Mouse (Mus musculus): Measurements from ENCODE around the gene Syn3.
"Not testable (repeated sequence)": the region's sequence is repeated elsewhere in the genome, so short reads cannot be mapped to it uniquely, and the experiment has no call there.

The Syn3 gene

GRCm38 (mm10) chr10:86498673-86499391 lies at the start of gene Syn3:
Gene Syn3, minus strand, starts transcription at chr10:86498896.
- peak; percentile 87 to 95 for DNase-seq (ENCODE audit: low spot score in 2 of 2)

DNA sequence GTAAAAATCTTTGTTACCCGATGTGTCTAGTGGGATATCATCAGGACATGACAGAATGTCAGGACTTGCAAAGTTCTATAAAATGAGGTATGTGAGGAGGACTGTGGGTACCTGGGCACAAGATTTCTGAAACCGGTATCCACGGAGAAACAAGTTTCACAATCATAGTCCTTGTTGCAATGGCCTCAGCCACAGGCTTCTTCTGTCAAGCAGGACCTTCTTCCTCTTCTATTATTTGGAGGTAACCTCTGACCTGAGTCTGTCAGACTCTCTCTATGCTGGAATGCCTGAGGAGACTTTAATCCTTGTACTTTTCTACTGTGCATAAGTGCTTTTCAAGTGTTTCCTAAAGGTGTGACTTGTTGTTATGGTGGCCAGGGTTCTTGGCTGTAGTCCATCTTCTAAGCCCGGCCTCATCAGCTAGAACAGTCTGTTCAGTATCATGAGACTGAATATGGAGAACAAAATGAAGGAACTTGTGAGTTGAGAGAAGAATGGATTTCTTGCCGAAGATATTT lies 27.7 kb upstream of the Syn3 start:
- not testable (repeated sequence) for DNase-seq (ENCODE audit: low spot score in 2 of 2)

DNA sequence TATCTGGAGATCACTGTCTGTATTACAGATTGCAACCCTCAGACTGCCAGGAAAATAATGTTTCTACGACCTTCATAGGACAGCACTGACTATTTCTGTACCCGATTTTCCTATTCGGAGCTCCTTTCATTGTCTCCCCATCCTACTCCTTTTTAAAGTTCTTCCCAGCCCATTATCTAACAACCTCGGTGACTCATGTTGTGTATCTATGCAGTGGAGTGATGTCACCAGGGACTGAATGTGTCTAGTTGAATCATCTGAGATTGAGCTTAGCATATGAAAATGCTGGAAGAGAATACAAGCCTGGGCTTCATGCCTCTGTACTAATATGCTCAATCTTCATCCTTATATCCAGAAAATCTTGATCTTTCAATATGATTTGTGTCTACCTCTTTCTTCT lies 15.1 kb upstream of the Syn3 start:
- peak; percentile 29 to 58 for DNase-seq (ENCODE audit: low spot score in 2 of 2)

DNA sequence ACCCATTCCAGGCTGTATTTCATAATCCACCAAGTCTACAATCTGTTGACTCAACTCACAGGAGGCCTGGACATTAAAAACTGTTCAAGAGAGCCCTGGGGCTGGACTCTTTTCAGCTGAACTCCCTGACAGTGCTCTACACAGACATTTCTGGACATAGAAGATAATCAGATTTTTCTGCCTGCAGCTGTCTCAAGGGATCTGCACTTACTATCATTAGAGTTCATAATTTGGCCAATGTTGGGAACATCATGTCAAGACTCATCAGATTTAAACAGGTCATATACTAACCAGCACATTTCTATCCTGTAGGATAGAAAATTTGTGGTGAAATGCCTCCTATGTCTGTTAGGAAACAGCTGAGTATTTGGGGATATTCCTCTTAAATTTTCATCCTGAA lies 12.2 kb upstream of the Syn3 start:
- DNase-seq (ENCODE audit: low spot score in 2 of 2), result no peak

- peak; percentile 51 to 58 for DNase-seq (ENCODE audit: low spot score in 2 of 2)
Measured at GRCm38 (mm10) chr10:86502063-86502462, 3.4 kb upstream of the Syn3 start.

DNA sequence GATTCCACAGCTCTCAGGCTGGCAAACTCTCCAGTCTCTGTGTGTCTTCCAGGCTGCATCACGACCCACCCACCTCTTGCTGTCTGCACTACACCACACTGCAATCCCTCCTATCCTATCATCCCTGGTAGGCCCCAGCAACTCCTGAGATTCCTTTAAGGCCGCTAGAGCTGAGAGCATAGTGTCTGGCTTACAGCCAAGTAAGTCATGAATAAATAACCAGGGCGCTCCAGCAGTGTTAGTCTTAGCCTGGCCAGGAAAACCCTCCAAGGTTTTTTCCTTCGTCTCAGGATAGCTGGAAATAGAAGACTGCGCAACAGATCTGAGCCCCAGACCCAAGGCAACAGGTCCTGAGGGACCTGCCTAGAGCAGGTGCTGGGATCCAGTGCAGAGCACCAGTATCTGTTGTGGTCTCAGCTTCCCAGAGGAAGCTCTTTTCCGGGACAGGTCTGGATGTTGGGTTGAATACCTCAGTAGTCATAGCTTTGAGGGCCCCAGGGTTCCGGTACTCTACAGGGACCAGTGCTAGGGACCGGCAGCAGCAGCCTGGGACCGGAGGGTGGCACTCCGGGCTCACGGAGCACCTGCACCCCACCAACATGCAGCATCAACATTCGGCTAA lies 534 bp downstream of the Syn3 start:
- peak; percentile 40 to 70 for DNase-seq (ENCODE audit: low spot score in 2 of 2)

- DNase-seq (ENCODE audit: low spot score in 2 of 2), result no peak
Measured at GRCm38 (mm10) chr10:86495851-86496250, 2.8 kb downstream of the Syn3 start.

GRCm38 (mm10) chr10:86493140-86493539 lies 5.6 kb downstream of the Syn3 start:
- DNase-seq (ENCODE audit: low spot score in 2 of 2), result no peak

DNA sequence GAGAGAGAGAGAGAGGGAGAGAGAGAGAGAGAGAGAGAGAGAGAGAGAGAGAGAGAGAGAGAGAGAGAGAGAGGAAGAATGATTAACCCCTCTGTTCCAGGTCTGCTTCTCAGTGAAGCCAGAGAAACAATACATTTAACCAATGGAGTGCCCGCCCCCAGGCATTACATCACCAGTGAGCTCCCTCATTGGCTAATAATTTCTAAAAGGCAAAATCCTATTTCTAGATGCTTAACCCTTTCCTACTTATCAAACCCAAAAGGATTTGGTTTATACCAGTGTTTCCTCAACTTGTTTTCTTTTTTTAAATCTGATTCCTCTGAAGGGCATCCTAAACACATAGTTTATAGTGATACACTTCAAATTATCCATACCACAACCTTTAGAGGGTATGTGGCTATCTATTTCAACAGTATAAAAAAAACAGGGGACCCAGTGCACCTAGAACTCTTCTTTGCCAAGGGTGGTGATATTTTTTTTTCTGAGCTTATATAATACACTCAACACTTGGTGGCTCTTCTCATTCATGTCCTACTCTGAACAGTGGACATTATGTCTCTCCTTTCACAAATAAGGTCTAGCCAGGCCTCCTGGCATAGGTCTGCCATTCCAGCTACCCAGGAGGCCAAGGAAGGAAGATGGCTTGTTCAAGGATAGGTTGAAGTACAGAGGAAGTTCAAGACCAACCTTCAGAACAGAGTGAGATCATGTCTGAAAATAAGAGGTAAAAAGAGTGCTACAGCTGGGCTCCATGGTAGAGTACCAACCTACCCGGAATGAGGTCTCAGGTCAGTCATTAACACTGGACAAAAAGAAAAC lies 6.4 kb downstream of the Syn3 start:
- DNase-seq (ENCODE audit: low spot score in 2 of 2), result peak; percentile 42 to 54

DNA sequence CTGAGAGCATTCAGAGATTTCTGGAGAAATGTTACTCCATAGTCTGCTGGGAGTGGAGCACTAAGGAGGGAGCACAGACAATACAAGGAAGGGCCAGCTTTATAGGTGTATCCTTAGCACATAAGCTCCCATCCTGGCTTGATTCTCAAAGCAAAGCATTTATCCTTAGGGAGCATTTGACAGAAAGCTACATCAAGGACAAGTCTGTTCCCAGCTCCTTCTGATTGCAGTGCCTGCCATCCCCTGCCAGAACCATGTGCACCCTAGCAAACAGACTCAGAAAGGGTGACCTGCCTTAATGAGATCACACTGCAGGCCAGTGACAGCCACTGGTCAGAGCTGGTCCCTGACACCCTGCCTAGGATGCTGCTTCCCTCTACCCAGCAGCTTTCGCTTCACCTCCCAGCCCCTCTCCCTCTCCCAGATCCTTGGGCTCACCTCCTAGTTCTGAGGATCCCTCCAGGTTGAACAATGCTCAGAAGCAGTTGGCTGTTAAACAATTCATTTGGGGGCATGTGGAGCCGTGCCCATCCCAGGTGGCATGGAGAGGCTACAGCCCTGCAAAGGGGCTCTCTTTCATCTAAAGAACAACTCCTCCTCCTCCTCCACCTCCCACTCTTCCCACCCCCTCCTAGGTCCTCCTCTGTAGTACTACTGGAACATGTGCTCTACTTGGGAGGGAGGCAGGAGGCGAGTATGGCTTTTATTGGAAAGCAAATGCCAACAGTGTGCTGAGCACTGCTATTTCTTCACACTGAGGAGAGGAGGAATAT lies 7.2 kb downstream of the Syn3 start:
- DNase-seq (ENCODE audit: low spot score in 2 of 2), result no peak

DNA sequence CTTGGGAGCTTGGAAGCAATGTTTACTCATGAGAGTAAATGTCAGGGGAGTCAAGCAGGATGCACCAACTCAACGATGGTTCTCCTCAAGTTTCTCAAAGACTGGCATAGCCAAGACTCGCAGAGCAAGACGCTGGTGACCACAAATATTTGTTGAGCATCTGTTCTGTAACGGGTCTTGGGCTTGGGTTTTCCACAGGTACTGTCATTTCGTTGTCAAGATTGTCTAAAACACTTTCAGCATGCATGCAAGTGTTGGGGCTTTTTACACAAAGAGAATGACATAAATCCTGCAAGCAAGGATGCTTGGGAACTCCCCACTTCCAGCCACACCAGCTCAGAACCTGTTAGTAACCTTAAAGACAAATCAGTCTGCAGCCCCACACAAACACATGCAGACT lies 10.2 kb downstream of the Syn3 start:
- DNase-seq (ENCODE audit: low spot score in 2 of 2), result no peak

GRCm38 (mm10) chr10:86485971-86486370 lies 12.7 kb downstream of the Syn3 start:
- DNase-seq (ENCODE audit: low spot score in 2 of 2), result no peak

GRCm38 (mm10) chr10:86483968-86484367 lies 14.7 kb downstream of the Syn3 start:
- no peak for DNase-seq (ENCODE audit: low spot score in 2 of 2)

DNA sequence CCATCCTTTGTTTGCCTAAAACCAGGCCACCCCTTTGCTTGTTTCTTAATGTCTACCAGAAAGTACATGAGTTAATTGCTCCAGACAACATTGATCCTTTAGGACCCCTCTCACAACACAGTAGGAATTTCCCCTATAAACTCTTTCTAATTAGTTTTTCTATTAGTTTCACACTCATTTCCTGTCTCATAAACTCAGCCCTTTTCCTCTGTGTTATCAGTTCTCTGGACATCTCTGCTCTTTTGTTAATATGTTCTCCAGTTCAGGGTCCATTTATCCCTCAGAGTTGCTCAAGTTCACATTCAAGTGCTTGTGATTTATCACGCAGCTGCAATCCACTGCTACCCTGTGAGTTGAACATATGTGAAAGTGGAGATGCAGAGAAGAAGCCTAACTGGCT lies 16.2 kb downstream of the Syn3 start:
- no peak for DNase-seq (ENCODE audit: low spot score in 2 of 2)

DNA sequence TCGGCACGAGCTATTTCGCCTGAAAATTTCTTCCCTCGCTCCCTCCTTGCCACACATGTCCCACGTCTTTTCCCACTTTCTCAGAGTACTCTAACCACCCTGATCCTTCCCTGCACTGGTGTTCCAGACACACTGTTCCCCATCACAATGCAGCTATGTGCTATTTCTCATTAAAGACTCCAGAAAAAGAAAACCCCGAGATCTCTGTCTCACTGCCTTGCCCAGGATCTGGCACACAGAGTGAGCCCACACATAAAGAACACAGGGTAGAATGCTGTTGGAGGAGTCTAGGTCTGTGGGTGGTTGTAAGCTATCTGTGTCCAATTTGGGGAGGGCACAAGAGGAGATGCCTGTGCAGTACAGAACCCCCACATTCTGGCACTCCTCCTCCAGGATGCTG lies 18.0 kb downstream of the Syn3 start:
- DNase-seq (ENCODE audit: low spot score in 2 of 2), result peak in 1 of 2 experiments; percentile 64

DNA sequence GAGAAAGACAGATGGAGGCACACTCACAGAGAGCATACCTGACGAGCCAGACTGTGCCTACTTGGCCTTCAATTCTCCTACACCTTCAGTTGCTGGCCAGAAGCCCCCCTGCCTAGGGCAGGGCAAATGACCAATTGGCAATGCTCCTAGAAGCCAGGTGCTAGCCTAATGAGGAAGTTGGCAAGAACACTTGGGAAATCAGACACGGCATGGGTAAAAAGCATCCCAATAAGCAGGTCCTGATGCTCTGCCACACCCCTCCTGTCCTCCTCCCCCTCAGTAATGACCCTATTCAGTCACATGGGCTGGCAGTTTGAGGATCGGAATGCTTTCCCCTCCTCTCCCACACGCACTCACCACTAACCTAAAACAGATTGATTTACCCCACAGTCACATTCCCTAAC lies 19.0 kb downstream of the Syn3 start:
- DNase-seq (ENCODE audit: low spot score in 2 of 2), result no peak

DNA sequence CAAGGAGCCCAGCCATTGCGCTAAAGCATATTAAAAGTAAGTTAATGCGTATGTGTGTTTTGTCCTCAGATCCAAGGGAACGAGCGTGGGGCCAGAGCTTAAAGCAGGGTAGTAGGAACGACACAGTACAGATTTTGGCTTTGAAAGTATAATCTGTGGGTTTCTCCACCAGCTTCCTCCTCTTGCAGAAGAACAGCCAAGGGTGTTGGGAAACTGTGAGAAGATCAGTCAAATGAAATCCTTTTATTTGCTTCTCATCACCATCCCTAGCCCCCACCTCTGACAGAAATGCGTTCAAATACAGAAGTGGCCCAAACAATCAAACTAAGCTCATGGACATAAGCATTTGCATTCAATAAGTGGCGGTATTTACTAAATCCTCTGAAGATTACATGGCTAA lies 22.0 kb downstream of the Syn3 start:
- no peak for DNase-seq (ENCODE audit: low spot score in 2 of 2)

DNA sequence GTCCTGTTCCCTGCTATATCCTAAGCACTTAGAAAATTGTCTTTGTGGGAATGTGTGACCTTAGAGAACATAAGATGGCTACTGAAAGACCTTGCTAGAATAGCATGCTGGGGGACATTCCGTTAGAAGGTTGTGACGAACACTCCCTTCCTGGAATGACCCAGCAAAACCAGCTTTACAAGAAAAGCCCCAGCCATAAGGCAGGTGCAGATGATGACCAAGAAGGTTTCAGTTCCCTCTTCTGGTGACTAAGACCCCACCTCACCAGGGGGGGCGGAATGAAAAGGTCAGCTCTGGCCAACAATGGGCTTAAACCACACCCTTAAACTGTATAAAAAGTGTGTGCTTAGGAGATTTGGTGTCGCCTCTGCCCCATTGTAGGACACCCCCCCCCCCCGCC lies 23.4 kb downstream of the Syn3 start:
- no peak for DNase-seq (ENCODE audit: low spot score in 2 of 2)

- no peak for DNase-seq (ENCODE audit: low spot score in 2 of 2)
Measured at GRCm38 (mm10) chr10:86474176-86475154, 24.2 kb downstream of the Syn3 start.

DNA sequence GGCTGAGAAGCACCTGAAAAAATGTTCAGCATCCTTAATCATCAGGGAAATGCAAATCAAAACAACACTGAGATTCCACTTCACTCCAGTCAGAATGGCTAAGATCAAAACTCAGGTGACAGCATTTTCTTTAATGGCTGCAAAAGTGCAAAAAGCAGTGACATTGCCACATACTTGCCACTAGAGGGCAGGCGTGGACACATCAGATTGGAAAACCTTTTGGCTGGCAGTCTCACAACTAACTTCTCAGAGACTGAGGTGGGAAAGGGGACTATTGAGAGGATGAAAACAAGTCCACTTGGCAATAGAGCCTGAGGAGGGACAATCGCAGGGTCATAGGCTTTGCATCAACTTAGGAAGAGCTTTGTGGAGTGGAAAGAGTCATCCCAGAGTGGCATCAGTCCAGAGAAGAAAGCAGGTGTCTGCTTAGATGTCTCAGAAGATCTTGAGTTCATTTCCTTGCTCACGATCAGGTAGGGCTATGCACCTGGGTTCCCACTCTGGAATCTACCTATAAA lies 25.0 kb downstream of the Syn3 start:
- DNase-seq (ENCODE audit: low spot score in 2 of 2), result no peak
